Mouse (Mus musculus): ENCODE results near the gene Tsfm. TPM values are rescaled to one million over a fixed set of nuclear protein-coding genes. Genes with fewer than 3 reads are reported as not detected.
A peak's percentile ranks its signal among the peaks of the same experiment; 100 is the strongest.

Tsfm gene
- polyA plus RNA-seq, 1 experiment from 2014 or later: 96.4 TPM

- ATAC-seq (replicated peaks; ENCODE audit: low FRiP score): no peak
- Histone ChIP-seq H3K9me3 (replicated peaks) (no peaks in the 10 kb centered on the region), H3K27ac (no peak overlapping the region), H3K27me3 (peaks cover 27% of the 10 kb centered on the region), H3K36me3 (peaks cover 33% of the 10 kb centered on the region), H3K9ac (no peak overlapping the region), H3K4me2 (no peak overlapping the region), H3K4me3 (replicated peaks) (no peak overlapping the region), H3K4me1 (peaks cover 52% of the 10 kb centered on the region)
- WGBS: 74% methylated on average over 2 of the region's 2 CpGs
Measured at GRCm38 (mm10) chr10:127061513-127061912, 30.9 kb upstream of the Tsfm start.

GRCm38 (mm10) chr10:127061085-127061484 lies 30.4 kb upstream of the Tsfm start:
- Histone ChIP-seq H3K9me3 (replicated peaks) (no peaks in the 10 kb centered on the region), H3K27ac (0 out of 2 replicates have a peak overlapping the region, but pooled peaks have one; percentile 58), H3K36me3 (peaks cover 33% of the 10 kb centered on the region), H3K4me1 (peaks cover 52% of the 10 kb centered on the region), H3K4me2 (peak overlapping the region; percentile 96; the same call in 1 of the 2 replicates), H3K9ac (no peak overlapping the region), H3K4me3 (replicated peaks) (peak overlapping the region; percentile 85), H3K27me3 (peaks cover 27% of the 10 kb centered on the region)
- 43% methylated on average over 5 of the region's 5 CpGs for WGBS
- ATAC-seq (replicated peaks; ENCODE audit: low FRiP score): no peak

- peak within 1 kb of the TSS; percentile 85 for H3K4me3 ChIP-seq (replicated peaks)
- peaks cover 32% of the 10 kb centered on the region for H3K36me3 ChIP-seq
- peaks cover 45% of the 10 kb centered on the region for H3K4me1 ChIP-seq
- H3K4me2 ChIP-seq: peak within 1 kb of the TSS; percentile 96
- peak within 1 kb of the TSS; percentile 58 for H3K27ac ChIP-seq
- peak; percentile 30; the same call in 1 of the 2 replicates for ATAC-seq (replicated peaks; ENCODE audit: low FRiP score)
- H3K9ac ChIP-seq: peak within 1 kb of the TSS; percentile 73
- H3K27me3 ChIP-seq: peaks cover 27% of the 10 kb centered on the region
- 2% methylated on average over 56 of the region's 72 CpGs for WGBS
- H3K9me3 ChIP-seq (replicated peaks): no peaks in the 10 kb centered on the region
Measured at GRCm38 (mm10) chr10:127059968-127060916, 29.6 kb upstream of the Tsfm start, which contains the start of gene March9. Gene March9, minus strand, starts transcription at chr10:127060184.

- Histone ChIP-seq H3K9me3 (replicated peaks) (no peaks in the 10 kb centered on the region), H3K27me3 (peaks cover 27% of the 10 kb centered on the region), H3K36me3 (peaks cover 25% of the 10 kb centered on the region), H3K27ac (peak overlapping the region; percentile 58), H3K4me3 (replicated peaks) (peak overlapping the region; percentile 85), H3K4me1 (peaks cover 36% of the 10 kb centered on the region), H3K4me2 (peak overlapping the region; percentile 96), H3K9ac (peak overlapping the region; percentile 73)
- WGBS: under 1% methylated on average over 34 of the region's 92 CpGs
- no peak for ATAC-seq (replicated peaks; ENCODE audit: low FRiP score)
Measured at GRCm38 (mm10) chr10:127059174-127059967, 28.7 kb upstream of the Tsfm start.

- ATAC-seq (replicated peaks; ENCODE audit: low FRiP score): no peak
- Histone ChIP-seq H3K9ac (peak overlapping the region; percentile 73), H3K4me2 (peak overlapping the region; percentile 96), H3K4me3 (replicated peaks) (peak overlapping the region; percentile 85), H3K9me3 (replicated peaks) (no peaks in the 10 kb centered on the region), H3K36me3 (peaks cover 25% of the 10 kb centered on the region), H3K4me1 (peaks cover 36% of the 10 kb centered on the region), H3K27me3 (peaks cover 27% of the 10 kb centered on the region), H3K27ac (no peak overlapping the region)
- WGBS: 6% methylated on average over 8 of the region's 8 CpGs
Measured at GRCm38 (mm10) chr10:127058708-127059107, 28.1 kb upstream of the Tsfm start.

- Histone ChIP-seq H3K36me3 (peaks cover 25% of the 10 kb centered on the region), H3K4me1 (peaks cover 36% of the 10 kb centered on the region), H3K27me3 (peaks cover 27% of the 10 kb centered on the region), H3K27ac (no peak overlapping the region), H3K4me3 (replicated peaks) (peak overlapping the region; percentile 85), H3K9ac (0 out of 2 replicates have a peak overlapping the region, but pooled peaks have one; percentile 0), H3K4me2 (peak overlapping the region; percentile 96), H3K9me3 (replicated peaks) (no peaks in the 10 kb centered on the region)
- ATAC-seq (replicated peaks; ENCODE audit: low FRiP score): 0 out of 2 replicates have a peak, but pooled peaks have one; percentile 18
- WGBS: 1% methylated on average over 9 of the region's 9 CpGs
Measured at GRCm38 (mm10) chr10:127058161-127058560, 27.5 kb upstream of the Tsfm start.

GRCm38 (mm10) chr10:127056490-127056889 lies 25.9 kb upstream of the Tsfm start:
- Histone ChIP-seq H3K4me2 (no peak overlapping the region), H3K9ac (no peak overlapping the region), H3K9me3 (replicated peaks) (no peaks in the 10 kb centered on the region), H3K36me3 (peaks cover 25% of the 10 kb centered on the region), H3K27ac (no peak overlapping the region), H3K27me3 (peaks cover 30% of the 10 kb centered on the region), H3K4me3 (replicated peaks) (no peak overlapping the region), H3K4me1 (peaks cover 30% of the 10 kb centered on the region)
- WGBS: 84% methylated on average over 20 of the region's 20 CpGs
- ATAC-seq (replicated peaks; ENCODE audit: low FRiP score): no peak

GRCm38 (mm10) chr10:127055406-127055805 lies 24.8 kb upstream of the Tsfm start:
- Histone ChIP-seq H3K4me3 (replicated peaks) (no peak overlapping the region), H3K27me3 (peaks cover 30% of the 10 kb centered on the region), H3K9ac (no peak overlapping the region), H3K9me3 (replicated peaks) (no peaks in the 10 kb centered on the region), H3K4me2 (no peak overlapping the region), H3K4me1 (peaks cover 23% of the 10 kb centered on the region), H3K27ac (no peak overlapping the region), H3K36me3 (peaks cover 25% of the 10 kb centered on the region)
- ATAC-seq (replicated peaks; ENCODE audit: low FRiP score): no peak
- WGBS: 86% methylated on average over 8 of the region's 8 CpGs

- H3K4me3 ChIP-seq (replicated peaks): no peak overlapping the region
- no peaks in the 10 kb centered on the region for H3K9me3 ChIP-seq (replicated peaks)
- WGBS: 65% methylated on average over 4 of the region's 4 CpGs
- peaks cover 21% of the 10 kb centered on the region for H3K4me1 ChIP-seq
- H3K4me2 ChIP-seq: no peak overlapping the region
- peaks cover 25% of the 10 kb centered on the region for H3K36me3 ChIP-seq
- H3K27me3 ChIP-seq: peaks cover 32% of the 10 kb centered on the region
- H3K27ac ChIP-seq: no peak overlapping the region
- no peak overlapping the region for H3K9ac ChIP-seq
- no peak for ATAC-seq (replicated peaks; ENCODE audit: low FRiP score)
Measured at GRCm38 (mm10) chr10:127054646-127055045, 24.0 kb upstream of the Tsfm start.

GRCm38 (mm10) chr10:127050119-127050474 lies 19.5 kb upstream of the Tsfm start:
- peaks cover 56% of the 10 kb centered on the region for H3K27me3 ChIP-seq
- ATAC-seq (replicated peaks; ENCODE audit: low FRiP score): peak; percentile 5; the same call in 1 of the 2 replicates
- H3K9ac ChIP-seq: no peak overlapping the region
- H3K4me3 ChIP-seq (replicated peaks): peak overlapping the region; percentile 31; the same call in 1 of the 2 replicates
- H3K4me2 ChIP-seq: peak overlapping the region; percentile 50
- H3K36me3 ChIP-seq: peaks cover 6% of the 10 kb centered on the region
- H3K4me1 ChIP-seq: peaks cover 23% of the 10 kb centered on the region
- no peaks in the 10 kb centered on the region for H3K9me3 ChIP-seq (replicated peaks)
- H3K27ac ChIP-seq: no peak overlapping the region
- WGBS: 15% methylated on average over 10 of the region's 10 CpGs

- 0 out of 2 replicates have a peak, but pooled peaks have one; percentile 5 for ATAC-seq (replicated peaks; ENCODE audit: low FRiP score)
- WGBS: 2% methylated on average over 29 of the region's 29 CpGs
Measured at GRCm38 (mm10) chr10:127049395-127050118, 18.9 kb upstream of the Tsfm start.

More at GRCm38 (mm10) chr10:127049395-127050118, 18.9 kb upstream of the Tsfm start:
- no peaks in the 10 kb centered on the region for H3K9me3 ChIP-seq (replicated peaks)
- peak overlapping the region; percentile 50 for H3K4me2 ChIP-seq
- H3K4me3 ChIP-seq (replicated peaks): peak overlapping the region; percentile 31
- no peak overlapping the region for H3K27ac ChIP-seq
- peaks cover 23% of the 10 kb centered on the region for H3K4me1 ChIP-seq
- no peak overlapping the region for H3K9ac ChIP-seq
- peaks cover 56% of the 10 kb centered on the region for H3K27me3 ChIP-seq
- peaks cover 11% of the 10 kb centered on the region for H3K36me3 ChIP-seq
